Mouse (Mus musculus): Measurements from ENCODE around the gene Cd5l. TPM values are rescaled to one million over a fixed set of nuclear protein-coding genes. Genes with fewer than 3 reads are reported as not detected.
A peak's percentile ranks its signal among the peaks of the same experiment; 100 is the strongest.
"Not testable (repeated sequence)": the region's sequence is repeated elsewhere in the genome, so short reads cannot be mapped to it uniquely, and the experiment has no call there.

Cd5l gene
- 0.50 and 0.98 TPM in 2 replicates for polyA plus RNA-seq (2015; fragmentation: Nextera tagmentation; extraction: Ambion mirVana)

DNA sequence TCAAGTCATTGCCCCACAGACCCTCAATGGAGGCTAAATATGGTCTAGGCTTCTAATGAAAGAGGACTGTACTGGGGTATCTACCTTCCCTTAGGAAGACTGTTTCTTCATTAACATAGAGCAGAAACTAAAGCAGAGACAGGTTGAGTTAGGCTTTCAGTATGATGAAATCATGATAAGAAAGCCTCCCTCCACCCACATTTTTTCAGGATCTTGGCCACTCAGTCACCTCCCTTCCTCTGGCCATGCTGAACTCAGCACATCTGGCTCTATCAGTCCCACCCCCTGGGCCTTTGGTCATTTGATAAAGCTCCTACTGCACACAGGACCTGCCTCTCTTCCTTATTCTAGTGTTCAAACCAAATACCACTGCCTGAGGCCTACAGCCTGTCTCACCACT, at the start of gene Cd5l:
Gene Cd5l, plus strand, starts transcription at position 301 of the 400 bp plus-strand sequence.
- no peak for ATAC-seq
- Histone ChIP-seq H3K4me2 (replicated peaks) (no peak within 1 kb of the TSS), H3K9ac (no peak within 1 kb of the TSS), H3K27me3 (replicated peaks) (no peaks in the 10 kb centered on the region), H3K4me1 (replicated peaks) (no peaks in the 10 kb centered on the region), H3K4me3 (replicated peaks) (no peak within 1 kb of the TSS), H3K27ac (no peak within 1 kb of the TSS), H3K9me3 (no peaks in the 10 kb centered on the region), H3K36me3 (no peaks in the 10 kb centered on the region)

GRCm38 (mm10) chr3:87309922-87310321, 47.8 kb upstream of the Cd5l start:
- Histone ChIP-seq H3K4me1 (replicated peaks) (no peaks in the 10 kb centered on the region), H3K4me3 (replicated peaks) (no peak overlapping the region), H3K9ac (no peak overlapping the region), H3K27ac (no peak overlapping the region), H3K36me3 (no peaks in the 10 kb centered on the region), H3K27me3 (replicated peaks) (no peaks in the 10 kb centered on the region), H3K9me3 (no peaks in the 10 kb centered on the region), H3K4me2 (replicated peaks) (no peak overlapping the region)
- ATAC-seq, result no peak
- WGBS, result 62% methylated on average over 2 of the region's 2 CpGs

DNA sequence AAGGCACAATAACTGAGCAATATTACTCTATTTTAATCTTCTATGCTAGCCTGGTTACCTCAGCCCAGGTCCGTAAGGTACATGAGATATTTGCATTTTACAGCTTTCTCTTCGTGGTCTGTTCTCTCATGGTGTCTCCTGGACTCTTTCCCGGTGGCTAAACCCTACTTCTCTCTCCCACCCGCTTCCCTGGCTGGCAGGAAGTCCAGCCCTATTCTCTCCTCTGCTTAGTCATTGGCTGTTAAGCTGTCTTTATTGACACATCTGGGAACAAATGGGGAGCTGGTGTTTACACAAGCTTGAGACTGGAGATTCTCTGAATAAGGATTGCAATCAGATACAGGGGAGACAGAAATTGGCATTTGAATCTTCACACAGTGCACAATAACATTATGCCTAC, 35.1 kb upstream of the Cd5l start:
- no peak overlapping the region for H3K4me2 ChIP-seq (replicated peaks)
- no peak overlapping the region for H3K27ac ChIP-seq
- 47% methylated on average over 4 of the region's 4 CpGs for WGBS
- H3K4me3 ChIP-seq (replicated peaks), result no peak overlapping the region
- no peaks in the 10 kb centered on the region for H3K4me1 ChIP-seq (replicated peaks)
- no peak overlapping the region for H3K9ac ChIP-seq
- no peaks in the 10 kb centered on the region for H3K36me3 ChIP-seq
- H3K27me3 ChIP-seq (replicated peaks), result no peaks in the 10 kb centered on the region
- ATAC-seq, result no peak
- H3K9me3 ChIP-seq, result no peaks in the 10 kb centered on the region

DNA sequence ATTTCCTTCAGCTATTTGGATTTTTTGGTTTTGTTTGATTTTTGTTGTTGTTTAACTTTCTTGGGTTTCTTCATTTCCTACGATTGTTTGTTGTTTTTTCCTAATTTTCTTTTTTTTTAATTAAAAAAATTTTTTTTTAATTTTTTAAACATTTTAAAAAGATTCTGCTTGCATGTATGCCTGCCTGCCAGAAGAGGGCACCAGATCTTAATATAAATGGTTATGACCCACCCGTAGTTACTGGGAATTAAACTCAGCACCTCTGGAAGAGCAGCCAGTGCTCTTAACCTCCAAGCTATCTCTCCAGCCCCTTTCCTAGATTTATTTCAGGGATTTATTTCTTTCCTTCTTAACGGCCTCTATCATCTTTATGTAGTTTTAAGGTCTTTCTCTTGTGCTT, 33.9 kb upstream of the Cd5l start:
- Histone ChIP-seq H3K4me3 (replicated peaks) (no peak overlapping the region), H3K27ac (no peak overlapping the region), H3K4me1 (replicated peaks) (no peaks in the 10 kb centered on the region), H3K36me3 (no peaks in the 10 kb centered on the region), H3K27me3 (replicated peaks) (no peaks in the 10 kb centered on the region), H3K9me3 (no peaks in the 10 kb centered on the region), H3K4me2 (replicated peaks) (no peak overlapping the region), H3K9ac (no peak overlapping the region)
- no peak for ATAC-seq
- 10% methylated on average over 3 of the region's 3 CpGs for WGBS

DNA sequence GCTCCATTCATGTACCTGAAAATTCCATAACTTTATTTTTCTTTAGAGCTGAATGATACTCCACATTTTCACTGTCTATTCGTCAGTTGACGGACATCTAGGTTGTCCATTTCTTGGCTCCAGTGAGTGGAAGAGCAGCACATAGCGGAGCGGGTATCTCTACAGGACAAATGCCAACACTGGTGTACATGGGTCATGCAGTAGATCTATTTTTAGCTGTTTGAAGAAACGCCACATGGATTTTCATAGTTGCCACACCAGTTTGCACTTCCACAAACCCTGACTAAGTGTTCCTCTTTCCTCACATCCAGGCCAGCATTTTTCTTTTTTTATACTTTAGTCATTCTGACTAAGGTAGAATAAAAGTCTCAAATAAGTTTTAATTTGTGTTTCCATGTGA, 19.8 kb upstream of the Cd5l start:
- Histone ChIP-seq H3K4me3 (replicated peaks) (no peak overlapping the region), H3K9me3 (no peaks in the 10 kb centered on the region)
- no peak for ATAC-seq

GRCm38 (mm10) chr3:87350992-87351391, 6.7 kb upstream of the Cd5l start:
- H3K27me3 ChIP-seq (replicated peaks); ATAC-seq; H3K27ac ChIP-seq; H3K4me2 ChIP-seq (replicated peaks); H3K9ac ChIP-seq; H3K4me1 ChIP-seq (replicated peaks); H3K36me3 ChIP-seq; H3K9me3 ChIP-seq; H3K4me3 ChIP-seq (replicated peaks): not testable (repeated sequence)
- 82% methylated on average over 2 of the region's 2 CpGs for WGBS

More for the DNA sequence above, 19.8 kb upstream of the Cd5l start:
- H3K27me3 ChIP-seq (replicated peaks), result no peaks in the 10 kb centered on the region
- H3K4me1 ChIP-seq (replicated peaks), result no peaks in the 10 kb centered on the region
- no peaks in the 10 kb centered on the region for H3K36me3 ChIP-seq
- WGBS, result 82% methylated on average over 5 of the region's 5 CpGs
- H3K27ac ChIP-seq, result no peak overlapping the region
- H3K4me2 ChIP-seq (replicated peaks), result no peak overlapping the region
- H3K9ac ChIP-seq, result no peak overlapping the region

DNA sequence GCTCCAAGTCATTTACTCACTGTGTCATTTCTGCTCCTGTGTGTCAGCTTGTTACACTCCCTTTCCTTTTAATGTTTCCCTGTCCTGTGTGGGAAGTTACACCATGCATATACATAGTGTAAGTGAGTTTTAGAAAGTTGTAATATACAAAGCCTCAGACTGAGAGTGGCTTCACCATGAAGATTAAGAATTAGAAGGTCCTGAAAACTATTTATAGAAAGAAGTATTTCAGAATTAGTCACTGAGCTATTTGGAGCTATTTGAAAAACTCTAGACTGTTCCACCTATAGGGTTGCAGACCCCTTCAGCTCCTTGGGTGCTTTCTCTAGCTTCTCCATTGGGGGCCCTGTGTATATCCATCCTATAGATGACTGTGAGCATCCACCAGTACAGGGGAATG, 1.5 kb downstream of the Cd5l start:
- Histone ChIP-seq H3K27me3 (replicated peaks) (no peaks in the 10 kb centered on the region), H3K27ac (no peak overlapping the region)

DNA sequence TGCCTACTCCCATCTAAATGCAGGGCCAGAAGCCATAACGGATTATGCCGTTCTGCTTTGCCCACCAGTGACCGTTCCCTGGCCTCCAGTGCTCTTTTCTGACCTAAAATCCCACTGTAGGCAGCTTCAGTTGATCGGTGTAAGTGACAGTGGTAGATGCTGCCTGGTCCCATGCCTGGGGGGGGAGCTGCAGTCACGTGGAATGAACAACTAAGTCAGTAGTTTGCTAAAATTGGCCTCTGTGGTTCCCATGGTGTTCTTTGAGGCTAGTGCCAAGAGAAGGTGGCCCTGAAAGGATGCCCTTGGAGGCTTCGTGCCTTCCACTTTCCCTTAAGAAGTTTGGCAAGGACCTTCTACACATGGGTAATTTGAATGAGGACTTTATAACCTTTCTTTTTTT, 2.8 kb downstream of the Cd5l start:
- no peak overlapping the region for H3K9ac ChIP-seq
- WGBS, result 84% methylated on average over 6 of the region's 6 CpGs

More for the DNA sequence above, 1.5 kb downstream of the Cd5l start:
- Histone ChIP-seq H3K4me1 (replicated peaks) (no peaks in the 10 kb centered on the region), H3K36me3 (no peaks in the 10 kb centered on the region), H3K4me2 (replicated peaks) (no peak overlapping the region), H3K4me3 (replicated peaks) (no peak overlapping the region), H3K9ac (no peak overlapping the region), H3K9me3 (no peaks in the 10 kb centered on the region)
- no peak for ATAC-seq

DNA sequence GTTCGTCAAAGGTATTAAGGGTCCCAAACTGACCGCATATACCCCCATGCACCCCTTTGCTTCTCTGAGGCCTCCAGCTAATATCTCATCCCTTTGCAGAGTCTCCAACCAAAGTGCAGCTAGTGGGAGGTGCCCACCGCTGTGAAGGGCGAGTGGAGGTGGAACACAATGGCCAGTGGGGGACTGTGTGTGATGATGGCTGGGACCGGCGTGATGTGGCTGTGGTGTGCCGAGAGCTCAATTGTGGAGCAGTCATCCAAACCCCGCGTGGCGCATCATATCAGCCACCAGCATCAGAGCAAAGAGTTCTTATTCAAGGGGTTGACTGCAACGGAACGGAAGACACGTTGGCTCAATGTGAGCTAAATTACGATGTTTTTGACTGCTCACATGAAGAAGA, 8.0 kb downstream of the Cd5l start:
- H3K4me3 ChIP-seq (replicated peaks), result no peak overlapping the region
- H3K4me2 ChIP-seq (replicated peaks), result no peak overlapping the region
- H3K9ac ChIP-seq, result no peak overlapping the region
- no peaks in the 10 kb centered on the region for H3K36me3 ChIP-seq
- no peaks in the 10 kb centered on the region for H3K9me3 ChIP-seq
- H3K27me3 ChIP-seq (replicated peaks), result no peaks in the 10 kb centered on the region
- ATAC-seq, result no peak
- H3K27ac ChIP-seq, result no peak overlapping the region
- H3K4me1 ChIP-seq (replicated peaks), result no peaks in the 10 kb centered on the region
- WGBS, result 91% methylated on average over 14 of the region's 14 CpGs

More for the DNA sequence above, 2.8 kb downstream of the Cd5l start:
- Histone ChIP-seq H3K9me3 (no peaks in the 10 kb centered on the region), H3K36me3 (no peaks in the 10 kb centered on the region), H3K27ac (no peak overlapping the region), H3K4me1 (replicated peaks) (no peaks in the 10 kb centered on the region), H3K4me3 (replicated peaks) (no peak overlapping the region), H3K4me2 (replicated peaks) (no peak overlapping the region), H3K27me3 (replicated peaks) (no peaks in the 10 kb centered on the region)
- ATAC-seq, result no peak

- WGBS, result 82% methylated on average over 10 of the region's 10 CpGs
- no peaks in the 10 kb centered on the region for H3K27me3 ChIP-seq (replicated peaks)
- ATAC-seq, result no peak
Observed at GRCm38 (mm10) chr3:87367511-87367910, 9.8 kb downstream of the Cd5l start.

DNA sequence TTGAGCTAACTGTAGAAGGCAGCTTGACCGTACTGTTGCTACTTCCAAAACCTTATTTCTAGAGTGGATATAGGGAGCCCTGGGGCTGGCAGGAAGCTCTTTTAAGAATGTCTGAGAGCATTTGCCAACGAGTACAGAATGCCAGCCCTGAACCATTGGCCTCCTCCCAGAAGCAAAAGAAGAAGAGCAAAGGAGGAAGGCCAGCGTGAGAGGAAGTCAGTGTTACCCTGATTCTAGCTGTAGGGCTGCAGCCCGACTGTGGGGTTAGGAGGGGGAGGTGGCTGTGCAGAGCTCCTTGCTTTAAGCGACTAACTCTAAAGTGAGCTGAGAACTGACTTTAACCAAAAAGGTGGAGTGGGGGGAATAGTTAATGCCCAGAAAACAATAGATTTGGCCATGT, 11.5 kb downstream of the Cd5l start:
- H3K36me3 ChIP-seq, result no peaks in the 10 kb centered on the region
- H3K4me3 ChIP-seq (replicated peaks), result no peak overlapping the region
- H3K27ac ChIP-seq, result no peak overlapping the region
- H3K4me2 ChIP-seq (replicated peaks), result no peak overlapping the region
- no peaks in the 10 kb centered on the region for H3K4me1 ChIP-seq (replicated peaks)
- H3K9ac ChIP-seq, result no peak overlapping the region
- H3K9me3 ChIP-seq, result no peaks in the 10 kb centered on the region
- H3K27me3 ChIP-seq (replicated peaks), result no peaks in the 10 kb centered on the region
- no peak for ATAC-seq
- 77% methylated on average over 5 of the region's 5 CpGs for WGBS

More at GRCm38 (mm10) chr3:87367511-87367910, 9.8 kb downstream of the Cd5l start:
- Histone ChIP-seq H3K4me1 (replicated peaks) (no peaks in the 10 kb centered on the region), H3K9ac (no peak overlapping the region), H3K27ac (no peak overlapping the region), H3K9me3 (no peaks in the 10 kb centered on the region), H3K4me2 (replicated peaks) (no peak overlapping the region), H3K36me3 (no peaks in the 10 kb centered on the region), H3K4me3 (replicated peaks) (no peak overlapping the region)

GRCm38 (mm10) chr3:87376195-87377165, 18.8 kb downstream of the Cd5l start, which contains the start of gene Fcrl1:
Fcrl1 (plus strand) TSS chr3:87376387.
- H3K36me3 ChIP-seq, result no peaks in the 10 kb centered on the region
- no peak within 1 kb of the TSS for H3K4me3 ChIP-seq (replicated peaks)
- peak within 1 kb of the TSS; percentile 7; the same call in 1 of the 2 replicates for H3K4me2 ChIP-seq (replicated peaks)
- H3K27me3 ChIP-seq (replicated peaks), result no peaks in the 10 kb centered on the region
- no peaks in the 10 kb centered on the region for H3K4me1 ChIP-seq (replicated peaks)
- no peaks in the 10 kb centered on the region for H3K9me3 ChIP-seq
- no peak within 1 kb of the TSS for H3K9ac ChIP-seq
- WGBS, result 65% methylated on average over 18 of the region's 18 CpGs
- ATAC-seq, result 0 out of 2 replicates have a peak, but pooled peaks have one; percentile 28
- no peak within 1 kb of the TSS for H3K27ac ChIP-seq

- H3K9me3 ChIP-seq, result no peaks in the 10 kb centered on the region
- no peaks in the 10 kb centered on the region for H3K36me3 ChIP-seq
- peak; percentile 55; the same call in 1 of the 2 replicates for ATAC-seq
- no peak overlapping the region for H3K27ac ChIP-seq
- peak overlapping the region; percentile 7; the same call in 1 of the 2 replicates for H3K4me2 ChIP-seq (replicated peaks)
- H3K27me3 ChIP-seq (replicated peaks), result no peaks in the 10 kb centered on the region
- no peak overlapping the region for H3K4me3 ChIP-seq (replicated peaks)
- WGBS, result 56% methylated on average over 3 of the region's 3 CpGs
- no peak overlapping the region for H3K9ac ChIP-seq
- H3K4me1 ChIP-seq (replicated peaks), result no peaks in the 10 kb centered on the region
Observed at GRCm38 (mm10) chr3:87377228-87377627, 19.5 kb downstream of the Cd5l start.

Measured in intestine, embryonic 15.5 days (tissue).